Mouse (Mus musculus): Measurements from ENCODE around the gene Son.
"Not testable (repeated sequence)": the region's sequence is repeated elsewhere in the genome, so short reads cannot be mapped to it uniquely, and the experiment has no call there.

Son gene

GRCm38 (mm10) chr16:91639636-91640035, 7.7 kb upstream of the Son start:
- no peak for DNase-seq

GRCm38 (mm10) chr16:91640171-91640570, 7.1 kb upstream of the Son start:
- no peak for DNase-seq

- DNase-seq: no peak
Measured at GRCm38 (mm10) chr16:91644901-91645300, 2.4 kb upstream of the Son start.

- not testable (repeated sequence) for DNase-seq
Measured at GRCm38 (mm10) chr16:91645420-91645819, 1.9 kb upstream of the Son start.

GRCm38 (mm10) chr16:91645995-91646602, 1.2 kb upstream of the Son start:
- DNase-seq: no peak

GRCm38 (mm10) chr16:91646681-91647419, 456 bp upstream of the Son start, which contains the start of gene Gart:
Gene Gart (minus strand): TSS chr16:91646952.
- peak; percentile 94 for DNase-seq

GRCm38 (mm10) chr16:91648220-91648550, 879 bp downstream of the Son start:
- peak; percentile 47 for DNase-seq

- no peak for DNase-seq
Measured at GRCm38 (mm10) chr16:91649246-91649645, 1.9 kb downstream of the Son start.

GRCm38 (mm10) chr16:91649781-91650180, 2.5 kb downstream of the Son start:
- no peak for DNase-seq

- DNase-seq: no peak
Measured at GRCm38 (mm10) chr16:91652191-91652590, 4.9 kb downstream of the Son start.

GRCm38 (mm10) chr16:91655285-91655684, 8.0 kb downstream of the Son start:
- DNase-seq: no peak

- no peak for DNase-seq
Measured at GRCm38 (mm10) chr16:91657285-91657684, 10.0 kb downstream of the Son start.

- DNase-seq: no peak
Measured at GRCm38 (mm10) chr16:91658471-91658870, 11.2 kb downstream of the Son start.

GRCm38 (mm10) chr16:91659798-91660197, 12.5 kb downstream of the Son start:
- DNase-seq: no peak

GRCm38 (mm10) chr16:91661397-91661796, 14.1 kb downstream of the Son start:
- DNase-seq: no peak

- no peak for DNase-seq
Measured at GRCm38 (mm10) chr16:91662336-91662735, 15.0 kb downstream of the Son start.

GRCm38 (mm10) chr16:91663795-91664194, 16.5 kb downstream of the Son start:
- DNase-seq: no peak

GRCm38 (mm10) chr16:91674500-91674899, 27.2 kb downstream of the Son start:
- DNase-seq: no peak

- no peak for DNase-seq
Measured at GRCm38 (mm10) chr16:91678147-91678911, 31.0 kb downstream of the Son start.

GRCm38 (mm10) chr16:91680656-91681055, 33.4 kb downstream of the Son start:
- no peak for DNase-seq

- no peak for DNase-seq
Measured at GRCm38 (mm10) chr16:91685526-91685925, 38.2 kb downstream of the Son start.

GRCm38 (mm10) chr16:91686369-91686768, 39.1 kb downstream of the Son start:
- DNase-seq: no peak

GRCm38 (mm10) chr16:91688023-91688618, 40.8 kb downstream of the Son start:
- DNase-seq: no peak

Measured in layer of hippocampus, adult 9-11 months (tissue).